Mouse (Mus musculus): ENCODE data around the gene Taf11. TPM values are rescaled to one million over a fixed set of nuclear protein-coding genes. Genes with fewer than 3 reads are reported as not detected.

Taf11 gene
- polyA plus RNA-seq, 1 experiment from 2014 or later: 51.6 TPM

DNA sequence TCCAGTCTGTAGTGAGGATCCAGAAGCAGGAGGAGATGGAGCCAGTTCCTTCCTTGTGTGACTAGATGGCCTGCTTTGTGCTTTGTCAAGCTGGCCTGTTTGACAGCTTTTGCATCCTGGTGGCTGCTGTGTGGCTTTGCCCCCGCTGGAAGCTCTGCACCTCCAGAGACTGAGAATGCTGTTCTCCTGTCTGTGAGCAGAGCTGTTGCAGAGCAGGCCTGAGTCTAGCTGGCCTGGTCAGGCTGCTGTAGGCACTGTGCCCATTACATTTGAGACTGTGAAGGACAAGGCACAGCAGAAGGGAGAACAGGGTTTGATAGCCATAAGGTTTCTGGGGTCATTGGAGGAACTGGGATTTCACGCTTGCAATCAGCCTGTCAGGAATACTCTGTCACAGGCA, 32.1 kb upstream of the Taf11 start:
- ATAC-seq: no peak
- Histone ChIP-seq H3K36me3 (ENCODE audit: control insufficient read depth, insufficient read depth, low read length) (no peaks in the 10 kb centered on the region), H3K4me2 (ENCODE audit: low read length) (no peak overlapping the region), H3K27ac (ENCODE audit: low read depth, low read length) (no peak overlapping the region), H3K4me3 (ENCODE audit: low read length) (no peak overlapping the region), H3K9ac (ENCODE audit: low read depth, low read length) (no peak overlapping the region), H3K4me1 (ENCODE audit: control insufficient read depth, insufficient read depth, low read depth, low read length) (peaks cover 26% of the 10 kb centered on the region), H3K27me3 (replicated peaks; ENCODE audit: control insufficient read depth, insufficient read depth, low read length) (no peaks in the 10 kb centered on the region), H3K9me3 (ENCODE audit: control insufficient read depth, low read length) (no peaks in the 10 kb centered on the region)
- WGBS: 66% methylated on average over 2 of the region's 2 CpGs

DNA sequence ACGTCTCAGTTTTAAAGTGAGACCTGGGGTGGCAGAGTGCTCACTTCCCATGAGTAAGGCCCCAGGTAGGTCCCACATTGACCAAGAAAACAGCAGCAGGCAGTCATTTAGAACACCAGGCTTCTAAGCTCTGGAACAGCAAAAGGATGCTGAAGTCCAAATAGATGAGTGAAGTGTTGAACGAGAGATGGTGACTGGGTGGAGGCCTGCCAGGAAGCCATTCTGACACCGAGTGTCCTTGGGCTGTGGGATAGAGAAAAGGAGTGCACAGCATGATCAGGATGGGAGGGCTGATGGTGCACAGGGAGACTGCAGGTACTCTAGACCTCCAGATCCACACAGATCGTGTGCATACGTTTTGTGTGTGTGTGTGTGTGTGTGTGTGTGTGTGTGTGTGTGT, 31.5 kb upstream of the Taf11 start:
- peaks cover 21% of the 10 kb centered on the region for H3K4me1 ChIP-seq (ENCODE audit: control insufficient read depth, insufficient read depth, low read depth, low read length)
- no peaks in the 10 kb centered on the region for H3K27me3 ChIP-seq (replicated peaks; ENCODE audit: control insufficient read depth, insufficient read depth, low read length)
- ATAC-seq: no peak
- H3K9me3 ChIP-seq (ENCODE audit: control insufficient read depth, low read length): no peaks in the 10 kb centered on the region
- H3K27ac ChIP-seq (ENCODE audit: low read depth, low read length): no peak overlapping the region
- no peak overlapping the region for H3K4me3 ChIP-seq (ENCODE audit: low read length)
- H3K36me3 ChIP-seq (ENCODE audit: control insufficient read depth, insufficient read depth, low read length): no peaks in the 10 kb centered on the region
- 79% methylated on average over 4 of the region's 5 CpGs for WGBS
- H3K4me2 ChIP-seq (ENCODE audit: low read length): no peak overlapping the region
- H3K9ac ChIP-seq (ENCODE audit: low read depth, low read length): no peak overlapping the region

DNA sequence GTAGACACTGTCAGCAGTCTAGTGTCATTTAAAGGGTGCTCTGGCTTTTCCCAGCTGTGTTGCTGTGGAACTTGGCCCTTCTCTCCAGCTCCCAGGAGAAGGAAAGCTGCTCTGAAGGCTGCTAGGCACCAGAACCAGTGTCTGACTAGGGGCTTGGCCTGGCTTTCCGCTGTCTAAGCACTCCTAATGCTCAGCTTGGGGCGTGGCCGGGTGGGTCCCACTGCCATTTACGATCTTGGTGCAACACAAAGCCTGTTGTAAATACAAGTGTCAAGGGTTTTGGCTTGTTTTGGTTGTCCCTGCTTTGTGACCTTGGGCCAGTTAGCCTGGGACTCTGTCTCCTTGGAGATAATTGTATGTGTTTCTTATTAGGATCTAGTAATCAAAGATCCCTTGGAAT, 30.7 kb upstream of the Taf11 start:
- Histone ChIP-seq H3K27me3 (replicated peaks; ENCODE audit: control insufficient read depth, insufficient read depth, low read length) (no peaks in the 10 kb centered on the region), H3K36me3 (ENCODE audit: control insufficient read depth, insufficient read depth, low read length) (no peaks in the 10 kb centered on the region), H3K9ac (ENCODE audit: low read depth, low read length) (no peak overlapping the region), H3K4me3 (ENCODE audit: low read length) (no peak overlapping the region), H3K4me1 (ENCODE audit: control insufficient read depth, insufficient read depth, low read depth, low read length) (peaks cover 15% of the 10 kb centered on the region), H3K4me2 (ENCODE audit: low read length) (no peak overlapping the region), H3K27ac (ENCODE audit: low read depth, low read length) (no peak overlapping the region; the same call in 1 of the 2 replicates), H3K9me3 (ENCODE audit: control insufficient read depth, low read length) (no peaks in the 10 kb centered on the region)
- ATAC-seq: no peak
- 77% methylated on average over 4 of the region's 4 CpGs for WGBS

DNA sequence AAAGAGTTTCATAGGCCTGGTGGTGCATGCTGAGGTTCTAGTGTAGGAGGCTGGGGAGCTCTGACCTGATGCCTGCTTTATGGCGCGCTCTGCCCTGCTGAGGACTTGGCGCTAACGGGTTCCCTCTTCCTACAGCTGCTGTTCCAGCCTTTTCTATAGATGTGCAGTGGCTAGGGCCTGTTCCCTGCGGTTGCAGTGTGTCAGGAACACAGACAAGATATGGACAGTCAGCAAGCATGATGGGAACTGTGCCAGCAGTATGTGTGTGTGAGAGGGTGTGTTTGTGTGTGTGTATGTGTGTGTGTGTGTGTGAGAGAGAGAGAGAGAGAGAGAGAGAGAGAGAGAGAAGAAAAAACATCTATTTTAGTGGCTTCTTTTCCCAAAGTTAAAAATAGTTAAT, 29.4 kb upstream of the Taf11 start:
- Histone ChIP-seq H3K27ac (ENCODE audit: low read depth, low read length) (no peak overlapping the region), H3K9ac (ENCODE audit: low read depth, low read length) (no peak overlapping the region), H3K4me1 (ENCODE audit: control insufficient read depth, insufficient read depth, low read depth, low read length) (peaks cover 14% of the 10 kb centered on the region), H3K27me3 (replicated peaks; ENCODE audit: control insufficient read depth, insufficient read depth, low read length) (no peaks in the 10 kb centered on the region), H3K36me3 (ENCODE audit: control insufficient read depth, insufficient read depth, low read length) (no peaks in the 10 kb centered on the region), H3K4me2 (ENCODE audit: low read length) (no peak overlapping the region), H3K9me3 (ENCODE audit: control insufficient read depth, low read length) (no peaks in the 10 kb centered on the region), H3K4me3 (ENCODE audit: low read length) (no peak overlapping the region)
- ATAC-seq: no peak
- 83% methylated on average over 5 of the region's 5 CpGs for WGBS

DNA sequence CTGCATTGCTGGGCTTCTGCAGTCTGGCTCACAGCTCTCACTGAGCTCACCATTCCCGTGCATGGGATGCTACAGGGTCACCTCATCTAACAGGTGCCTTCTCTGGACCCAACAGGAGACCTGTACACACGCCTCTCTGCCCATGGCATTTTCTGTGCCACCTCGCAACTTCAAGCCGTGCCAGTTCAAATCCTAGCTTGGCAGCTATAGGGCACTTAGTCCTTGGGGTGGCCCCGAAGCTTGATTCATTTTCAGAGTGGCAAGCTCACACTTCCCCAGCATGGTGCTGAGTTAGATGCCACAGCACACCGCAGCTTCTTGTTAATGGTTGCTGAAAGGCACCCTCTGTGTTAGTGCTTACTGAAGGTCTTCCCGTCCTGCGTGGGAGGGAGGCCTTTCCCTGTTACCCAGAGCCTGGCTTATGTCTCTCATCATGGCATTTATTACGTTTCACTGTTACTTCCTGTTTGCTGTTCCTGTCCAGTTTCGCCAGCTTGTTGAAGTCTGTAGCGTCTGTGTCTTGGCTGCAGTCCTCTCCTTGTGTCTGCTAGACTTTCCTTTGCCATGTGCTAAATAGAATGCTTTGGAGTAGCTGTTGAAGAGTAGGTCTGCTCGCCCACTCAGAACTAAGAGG, 28.6 kb upstream of the Taf11 start:
- Histone ChIP-seq H3K9me3 (ENCODE audit: control insufficient read depth, low read length) (no peaks in the 10 kb centered on the region), H3K36me3 (ENCODE audit: control insufficient read depth, insufficient read depth, low read length) (no peaks in the 10 kb centered on the region), H3K4me3 (ENCODE audit: low read length) (no peak overlapping the region), H3K4me2 (ENCODE audit: low read length) (no peak overlapping the region), H3K9ac (ENCODE audit: low read depth, low read length) (no peak overlapping the region), H3K27me3 (replicated peaks; ENCODE audit: control insufficient read depth, insufficient read depth, low read length) (no peaks in the 10 kb centered on the region), H3K27ac (ENCODE audit: low read depth, low read length) (no peak overlapping the region), H3K4me1 (ENCODE audit: control insufficient read depth, insufficient read depth, low read depth, low read length) (peaks cover 14% of the 10 kb centered on the region)
- WGBS: 77% methylated on average over 12 of the region's 12 CpGs
- ATAC-seq: no peak

DNA sequence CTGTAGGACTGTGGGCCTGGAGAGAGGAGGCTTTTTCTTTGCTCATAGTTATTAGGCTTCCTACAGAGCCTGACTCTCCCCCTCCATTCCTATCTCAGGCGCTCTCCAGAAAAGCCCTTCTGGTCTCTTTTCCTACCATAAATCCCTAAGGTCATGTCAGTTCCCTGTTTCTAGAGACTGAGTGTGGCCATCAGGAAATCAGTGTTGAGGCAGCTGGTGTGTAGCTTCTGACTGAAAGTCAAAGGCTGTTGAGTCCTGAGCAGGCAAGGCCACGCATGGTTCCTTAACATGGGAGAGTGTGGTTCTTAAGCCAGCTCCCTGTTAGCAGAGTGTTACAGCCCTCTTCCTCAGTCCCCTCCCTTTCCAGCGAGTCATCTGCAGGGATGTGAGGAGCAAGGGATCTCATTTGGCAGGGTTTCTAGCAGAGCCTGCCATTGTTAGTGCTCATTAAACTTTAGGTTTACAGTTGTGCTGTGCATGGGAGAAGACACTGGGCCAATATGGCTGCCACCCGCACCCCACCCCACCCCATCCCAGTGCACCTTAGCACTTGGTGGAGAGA, 27.5 kb upstream of the Taf11 start:
- Histone ChIP-seq H3K36me3 (ENCODE audit: control insufficient read depth, insufficient read depth, low read length) (no peaks in the 10 kb centered on the region), H3K4me3 (ENCODE audit: low read length) (no peak overlapping the region), H3K4me1 (ENCODE audit: control insufficient read depth, insufficient read depth, low read depth, low read length) (peaks cover 14% of the 10 kb centered on the region), H3K27me3 (replicated peaks; ENCODE audit: control insufficient read depth, insufficient read depth, low read length) (no peaks in the 10 kb centered on the region), H3K27ac (ENCODE audit: low read depth, low read length) (no peak overlapping the region), H3K4me2 (ENCODE audit: low read length) (no peak overlapping the region), H3K9ac (ENCODE audit: low read depth, low read length) (no peak overlapping the region), H3K9me3 (ENCODE audit: control insufficient read depth, low read length) (no peaks in the 10 kb centered on the region)
- no peak for ATAC-seq
- 83% methylated on average over 4 of the region's 4 CpGs for WGBS

- Histone ChIP-seq H3K27ac (ENCODE audit: low read depth, low read length) (no peak overlapping the region), H3K9ac (ENCODE audit: low read depth, low read length) (no peak overlapping the region), H3K9me3 (ENCODE audit: control insufficient read depth, low read length) (no peaks in the 10 kb centered on the region), H3K4me1 (ENCODE audit: control insufficient read depth, insufficient read depth, low read depth, low read length) (peaks cover 14% of the 10 kb centered on the region), H3K27me3 (replicated peaks; ENCODE audit: control insufficient read depth, insufficient read depth, low read length) (no peaks in the 10 kb centered on the region), H3K4me2 (ENCODE audit: low read length) (no peak overlapping the region), H3K36me3 (ENCODE audit: control insufficient read depth, insufficient read depth, low read length) (no peaks in the 10 kb centered on the region), H3K4me3 (ENCODE audit: low read length) (no peak overlapping the region)
- no peak for ATAC-seq
- 94% methylated on average over 3 of the region's 3 CpGs for WGBS
These were observed 25.4 kb upstream of the Taf11 start for GRCm38 (mm10) chr17:27935091-27935490.

DNA sequence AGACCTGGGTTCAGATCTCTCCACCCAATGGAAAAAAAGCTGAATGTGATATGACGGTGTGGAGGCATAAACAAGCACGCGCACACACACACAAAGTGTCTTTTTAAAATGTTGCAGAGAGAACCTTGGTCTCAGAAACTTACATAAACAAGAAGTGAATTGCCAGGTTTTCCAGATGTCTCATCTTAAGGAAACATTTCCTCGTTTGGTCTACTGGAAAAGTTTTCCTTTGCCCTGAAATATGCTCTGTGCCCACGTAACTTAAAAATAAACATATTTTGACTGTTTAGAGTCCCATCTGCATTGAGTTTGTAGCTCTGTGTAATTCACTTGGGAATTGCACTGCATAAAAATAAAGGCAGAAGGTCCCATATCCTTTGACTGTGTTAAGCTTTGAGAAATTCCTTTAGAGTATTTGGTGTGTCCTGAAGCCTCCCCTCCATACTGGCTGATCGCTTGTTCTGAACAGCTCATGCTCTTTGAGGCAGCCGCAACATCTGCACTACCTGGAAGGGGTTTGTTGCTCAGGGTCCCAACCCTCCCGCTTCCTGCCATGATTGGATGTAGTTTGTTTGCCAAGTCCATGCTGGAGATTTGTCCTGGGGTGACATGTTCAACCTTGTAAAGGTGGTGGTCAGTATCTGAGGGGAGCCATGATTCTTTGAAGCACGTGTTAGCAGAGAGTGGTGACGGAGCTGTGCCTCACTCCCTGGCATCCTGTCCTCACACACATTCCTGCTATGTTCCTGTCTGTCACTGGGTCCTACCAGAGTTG, 24.7 kb upstream of the Taf11 start:
- Histone ChIP-seq H3K27me3 (replicated peaks; ENCODE audit: control insufficient read depth, insufficient read depth, low read length) (no peaks in the 10 kb centered on the region), H3K4me1 (ENCODE audit: control insufficient read depth, insufficient read depth, low read depth, low read length) (peaks cover 14% of the 10 kb centered on the region), H3K4me2 (ENCODE audit: low read length) (no peak overlapping the region), H3K4me3 (ENCODE audit: low read length) (no peak overlapping the region), H3K9me3 (ENCODE audit: control insufficient read depth, low read length) (no peaks in the 10 kb centered on the region), H3K27ac (ENCODE audit: low read depth, low read length) (no peak overlapping the region), H3K9ac (ENCODE audit: low read depth, low read length) (no peak overlapping the region), H3K36me3 (ENCODE audit: control insufficient read depth, insufficient read depth, low read length) (no peaks in the 10 kb centered on the region)
- no peak for ATAC-seq
- WGBS: 92% methylated on average over 10 of the region's 10 CpGs

GRCm38 (mm10) chr17:27931826-27932225, 22.2 kb upstream of the Taf11 start:
- Histone ChIP-seq H3K36me3 (ENCODE audit: control insufficient read depth, insufficient read depth, low read length) (no peaks in the 10 kb centered on the region), H3K4me3 (ENCODE audit: low read length) (no peak overlapping the region), H3K9me3 (ENCODE audit: control insufficient read depth, low read length) (no peaks in the 10 kb centered on the region), H3K27me3 (replicated peaks; ENCODE audit: control insufficient read depth, insufficient read depth, low read length) (no peaks in the 10 kb centered on the region), H3K9ac (ENCODE audit: low read depth, low read length) (no peak overlapping the region), H3K27ac (ENCODE audit: low read depth, low read length) (no peak overlapping the region), H3K4me2 (ENCODE audit: low read length) (no peak overlapping the region), H3K4me1 (ENCODE audit: control insufficient read depth, insufficient read depth, low read depth, low read length) (no peaks in the 10 kb centered on the region)
- WGBS: 87% methylated on average over 4 of the region's 4 CpGs
- ATAC-seq: no peak

All from hindbrain, embryonic 16.5 days (tissue).